Mouse (Mus musculus): ENCODE measurements at regions not wholly inside any gene's neighbourhood (a gene's known extent, or its start where the extent isn't known, plus 50 kb on each side); places are given as distances from the start of the nearest gene placed in this dataset.

GRCm38 (mm10) chr5:90049856-90050255 is 166.7 kb upstream of the Adamts3 start:
- TF ChIP-seq EP300 (IDR thresholded peaks at IDR 0.05; ENCODE audit: insufficient read depth, low read depth, low read length) (no peak), CTCF (IDR thresholded peaks at IDR 0.05) (no peak), POLR2A (IDR thresholded peaks at IDR 0.05; ENCODE audit: insufficient read depth, low read depth, low read length) (no peak)

All from heart, adult 2 months (tissue).